Mouse (Mus musculus): ENCODE data around the gene Obscn.

Obscn gene

GRCm38 (mm10) chr11:58977607-58978026, 158.6 kb downstream of the Obscn start:
- in situ Hi-C loops (cut with MboI; ENCODE audit: low pct_unique_long_range_greater_than_20kb in 1 of 2, low sequenced_read_pairs in 2 of 2, unreplicated experiment in 1 of 2): no loop called here

DNA sequence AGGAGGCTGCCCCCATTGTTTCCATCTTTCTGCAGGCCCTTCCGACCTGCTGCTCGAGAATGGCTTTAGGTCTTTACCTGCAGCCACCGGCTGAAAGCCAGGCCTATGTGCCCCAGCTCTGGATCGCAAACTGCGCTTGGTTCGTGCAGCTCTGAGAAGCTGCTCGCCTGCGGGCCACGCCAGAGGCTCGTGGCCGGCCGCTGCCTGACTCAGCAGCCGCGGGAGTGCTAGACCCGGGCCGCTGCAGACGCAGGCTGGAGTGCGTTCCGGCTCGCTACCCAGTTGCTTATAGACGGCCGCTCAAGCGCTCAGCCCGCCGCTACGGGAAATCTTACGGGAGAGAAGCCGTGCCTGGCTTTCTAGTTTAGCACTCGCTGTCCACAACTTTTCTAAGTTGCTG, 159.1 kb downstream of the Obscn start:
- in situ Hi-C loops (cut with MboI; ENCODE audit: low pct_unique_long_range_greater_than_20kb in 1 of 2, low sequenced_read_pairs in 2 of 2, unreplicated experiment in 1 of 2): no loop called here

GRCm38 (mm10) chr11:58974414-58974813, 161.8 kb downstream of the Obscn start:
- in situ Hi-C loops (cut with MboI; ENCODE audit: low pct_unique_long_range_greater_than_20kb in 1 of 2, low sequenced_read_pairs in 2 of 2, unreplicated experiment in 1 of 2): no loop called here

- in situ Hi-C loops (cut with MboI; ENCODE audit: low pct_unique_long_range_greater_than_20kb in 1 of 2, low sequenced_read_pairs in 2 of 2, unreplicated experiment in 1 of 2): no loop called here
These were observed 164.4 kb downstream of the Obscn start for GRCm38 (mm10) chr11:58971796-58972195.

DNA sequence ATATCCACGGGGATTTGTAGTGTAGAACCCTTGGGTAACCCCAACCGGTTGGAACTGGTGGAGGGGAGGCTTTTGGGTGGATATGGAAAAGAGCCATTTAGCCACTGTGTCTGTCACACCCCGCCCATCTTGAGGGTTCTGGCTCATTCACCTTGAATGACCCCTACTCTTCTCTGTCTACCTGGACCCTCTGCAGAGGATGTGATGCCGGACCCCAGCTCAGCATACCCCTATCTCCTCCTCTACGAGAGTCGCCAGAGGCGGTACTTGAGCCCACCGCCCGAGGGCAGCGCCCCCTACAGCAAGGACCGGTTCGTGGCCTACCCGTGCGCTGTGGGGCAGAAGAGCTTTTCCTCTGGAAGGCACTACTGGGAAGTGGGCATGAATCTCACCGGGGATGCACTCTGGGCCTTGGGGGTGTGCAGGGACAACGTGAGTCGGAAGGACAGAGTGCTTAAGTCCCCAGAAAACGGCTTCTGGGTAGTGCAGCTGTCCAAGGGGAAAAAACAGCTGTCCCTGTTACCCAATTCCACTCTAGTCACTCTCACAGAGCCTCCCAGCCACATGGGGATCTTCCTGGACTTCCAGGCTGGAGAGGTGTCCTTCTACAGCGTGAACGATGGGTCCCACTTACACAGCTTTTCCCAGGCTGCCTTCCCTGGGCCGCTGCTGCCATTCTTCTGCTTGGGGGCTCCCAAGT, 165.2 kb downstream of the Obscn start:
- in situ Hi-C loops (cut with MboI; ENCODE audit: low pct_unique_long_range_greater_than_20kb in 1 of 2, low sequenced_read_pairs in 2 of 2, unreplicated experiment in 1 of 2): no loop called here

DNA sequence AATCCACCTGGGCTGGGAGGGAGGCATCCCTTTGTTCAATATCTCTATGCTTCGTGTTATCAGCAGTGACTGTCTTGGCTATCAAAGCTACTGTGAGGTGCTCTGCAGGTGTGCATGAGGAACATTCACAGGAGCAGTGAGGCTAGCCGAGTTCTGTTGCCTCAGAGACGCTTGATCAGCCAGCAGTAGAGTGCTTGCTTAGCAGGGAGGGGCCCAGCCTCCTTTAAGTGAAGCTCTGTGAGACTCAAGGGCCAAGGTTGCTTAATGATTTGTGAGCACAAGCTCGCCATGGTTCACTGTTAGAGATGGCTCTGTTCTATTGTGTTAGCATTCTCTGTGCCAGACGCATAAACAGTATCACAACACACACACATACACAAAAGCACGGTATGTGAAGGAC, 166.5 kb downstream of the Obscn start:
- in situ Hi-C loops (cut with MboI; ENCODE audit: low pct_unique_long_range_greater_than_20kb in 1 of 2, low sequenced_read_pairs in 2 of 2, unreplicated experiment in 1 of 2): no loop called here

DNA sequence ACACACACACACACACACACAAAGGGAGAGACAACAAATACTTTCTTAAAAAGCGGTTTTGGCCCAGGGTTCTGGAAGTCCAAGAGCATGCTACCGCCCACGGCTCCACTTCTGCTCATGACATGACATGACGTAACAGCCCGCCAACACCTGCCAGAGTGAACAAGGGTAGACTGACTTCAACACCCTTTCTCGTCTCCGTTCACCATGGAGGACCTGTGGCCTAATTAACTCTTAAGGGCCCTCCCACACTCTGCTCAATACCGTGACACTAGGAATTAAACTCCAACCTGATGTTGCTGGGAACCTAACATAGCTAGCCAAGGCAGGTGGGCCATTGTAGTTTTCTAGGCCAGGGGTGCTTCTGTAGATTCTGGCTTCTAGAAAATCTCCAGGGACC, 167.2 kb downstream of the Obscn start:
- in situ Hi-C loops (cut with MboI; ENCODE audit: low pct_unique_long_range_greater_than_20kb in 1 of 2, low sequenced_read_pairs in 2 of 2, unreplicated experiment in 1 of 2): no loop called here

DNA sequence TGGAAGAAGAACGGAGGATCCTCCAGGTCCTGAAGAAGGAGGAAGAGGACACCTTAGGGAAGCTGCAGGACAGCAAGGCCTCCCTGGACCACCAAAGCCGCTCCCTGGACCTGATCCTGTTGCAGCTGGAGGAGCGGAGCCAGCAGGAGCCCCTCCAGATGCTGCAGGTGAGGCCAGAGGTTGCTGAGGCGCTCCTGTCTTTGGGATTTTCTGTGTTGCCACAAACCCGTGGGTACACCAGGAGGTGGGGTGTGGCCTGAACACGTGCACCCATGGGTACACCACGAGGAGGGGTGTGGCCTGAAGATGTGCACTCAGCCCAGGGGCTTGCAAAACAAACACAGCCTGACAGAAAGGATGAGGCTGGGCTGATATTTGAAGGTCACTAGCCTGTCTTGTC, 167.7 kb downstream of the Obscn start:
- in situ Hi-C loops (cut with MboI; ENCODE audit: low pct_unique_long_range_greater_than_20kb in 1 of 2, low sequenced_read_pairs in 2 of 2, unreplicated experiment in 1 of 2): no loop called here

DNA sequence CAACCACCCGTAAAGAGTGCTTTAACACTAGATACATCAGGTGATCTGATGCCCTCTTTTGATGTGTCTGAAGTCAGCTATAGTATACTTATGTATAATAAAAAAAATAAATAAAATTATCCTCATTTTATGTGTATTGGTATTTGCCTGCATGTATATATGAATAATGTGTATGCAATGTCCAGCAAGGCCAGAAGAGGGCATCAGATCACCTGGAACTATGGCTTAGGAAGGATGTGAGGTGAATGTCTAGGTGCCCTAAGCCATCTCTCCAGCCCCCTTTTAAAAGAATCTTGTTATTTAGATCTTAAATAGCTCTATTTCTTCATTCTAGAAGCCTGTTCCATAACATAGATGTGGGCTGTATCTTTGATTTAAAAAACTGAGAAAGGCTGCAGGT, 168.9 kb downstream of the Obscn start:
- in situ Hi-C loops (cut with MboI; ENCODE audit: low pct_unique_long_range_greater_than_20kb in 1 of 2, low sequenced_read_pairs in 2 of 2, unreplicated experiment in 1 of 2): no loop called here

- in situ Hi-C loops (cut with MboI; ENCODE audit: low pct_unique_long_range_greater_than_20kb in 1 of 2, low sequenced_read_pairs in 2 of 2, unreplicated experiment in 1 of 2): no loop called here
These were observed 171.0 kb downstream of the Obscn start for GRCm38 (mm10) chr11:58965001-58965760.

GRCm38 (mm10) chr11:58964216-58964615, 172.0 kb downstream of the Obscn start:
- in situ Hi-C loops (cut with MboI; ENCODE audit: low pct_unique_long_range_greater_than_20kb in 1 of 2, low sequenced_read_pairs in 2 of 2, unreplicated experiment in 1 of 2): no loop called here

- in situ Hi-C loops (cut with MboI; ENCODE audit: low pct_unique_long_range_greater_than_20kb in 1 of 2, low sequenced_read_pairs in 2 of 2, unreplicated experiment in 1 of 2): no loop called here
These were observed 172.7 kb downstream of the Obscn start for GRCm38 (mm10) chr11:58963543-58963942.

DNA sequence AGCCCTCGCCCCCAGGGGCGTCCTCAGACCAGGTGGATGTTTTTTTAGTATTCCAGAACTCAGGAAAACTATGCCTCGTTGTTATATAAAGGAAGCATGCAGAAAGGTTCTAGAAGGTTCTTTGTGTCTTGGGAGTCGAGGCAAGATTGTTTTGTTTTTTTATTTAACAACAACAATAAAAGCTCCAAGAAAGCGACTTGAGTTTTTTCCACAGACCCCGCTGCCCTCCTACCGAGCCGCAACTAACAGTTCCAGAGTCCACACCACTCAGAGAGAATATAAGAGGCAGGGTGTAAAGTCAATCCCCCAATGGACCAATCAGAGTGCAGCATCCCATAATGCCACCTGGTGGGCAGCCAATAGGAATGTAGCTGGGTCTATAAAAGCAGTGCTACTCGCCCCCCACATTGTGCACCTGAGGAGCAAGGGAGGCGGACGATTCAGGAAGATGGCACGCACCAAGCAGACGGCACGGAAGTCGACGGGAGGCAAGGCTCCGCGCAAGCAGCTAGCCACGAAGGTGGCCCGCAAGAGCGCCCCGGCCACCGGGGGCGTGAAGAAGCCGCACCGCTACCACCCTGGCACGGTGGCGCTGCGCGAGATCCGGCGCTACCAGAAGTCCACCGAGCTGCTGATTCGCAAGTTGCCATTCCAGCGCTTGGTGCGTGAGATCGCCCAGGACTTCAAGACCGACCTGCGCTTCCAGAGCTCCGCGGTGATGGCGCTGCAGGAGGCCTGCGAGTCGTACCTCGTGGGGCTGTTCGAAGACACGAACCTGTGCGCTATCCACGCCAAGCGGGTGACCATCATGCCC, 174.6 kb downstream of the Obscn start:
- in situ Hi-C loops (cut with MboI; ENCODE audit: low pct_unique_long_range_greater_than_20kb in 1 of 2, low sequenced_read_pairs in 2 of 2, unreplicated experiment in 1 of 2): no loop called here

DNA sequence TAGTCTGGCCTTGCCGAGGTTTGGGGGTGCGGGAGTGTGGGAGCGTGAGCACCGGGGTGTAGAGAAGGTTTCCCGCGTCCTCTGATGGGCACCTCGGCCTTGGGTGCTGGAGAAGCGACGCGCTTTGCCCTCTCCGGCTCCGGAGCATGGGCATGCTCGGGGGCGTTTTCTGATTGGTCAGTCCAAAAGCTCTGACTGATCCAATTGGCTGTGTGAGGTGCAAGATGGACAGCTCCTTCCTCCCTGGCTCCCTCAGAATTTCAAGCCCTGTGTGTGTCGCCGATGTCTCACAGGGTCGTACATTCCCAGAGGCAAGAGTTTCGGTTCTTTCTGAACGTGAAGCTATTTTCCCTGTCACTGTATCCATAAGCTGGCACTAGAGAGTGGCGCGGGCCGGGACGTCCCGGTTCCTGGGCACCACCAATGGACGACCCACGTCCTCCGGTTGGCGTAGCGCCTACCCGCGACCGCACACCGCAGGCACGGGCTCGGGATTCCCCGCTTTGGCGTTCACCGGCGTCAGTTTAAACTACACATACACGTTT, 176.2 kb downstream of the Obscn start:
- in situ Hi-C loops (cut with MboI; ENCODE audit: low pct_unique_long_range_greater_than_20kb in 1 of 2, low sequenced_read_pairs in 2 of 2, unreplicated experiment in 1 of 2): no loop called here

DNA sequence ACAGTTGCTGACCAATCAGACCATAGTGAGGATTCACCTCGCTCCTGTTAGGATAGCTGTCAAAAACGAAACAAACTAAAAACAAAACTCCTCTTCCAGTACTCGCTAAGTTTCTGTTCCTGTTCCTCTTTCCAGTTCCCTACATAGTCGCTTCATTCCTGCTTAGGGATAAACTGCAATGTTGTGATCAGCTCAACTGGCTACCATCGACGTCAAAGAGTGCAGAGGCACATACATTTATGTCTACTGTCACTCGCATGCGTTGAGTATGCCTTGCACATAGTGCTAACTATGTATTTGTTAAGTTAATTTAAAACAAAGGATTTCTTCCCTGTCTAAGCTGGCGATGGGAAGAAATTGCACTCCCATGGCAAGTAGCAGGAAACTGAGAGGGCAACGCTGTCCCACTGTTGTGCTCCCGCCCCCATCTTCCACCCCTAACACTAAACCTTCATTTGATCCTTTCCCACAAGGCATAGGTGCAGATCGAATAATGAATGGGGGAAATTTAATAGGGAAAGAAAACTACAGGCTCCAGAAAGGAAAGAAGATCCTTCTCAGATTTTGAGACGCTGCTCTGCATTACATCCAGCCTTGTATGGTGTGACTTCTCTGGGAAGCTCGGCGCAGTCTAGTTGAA, 176.9 kb downstream of the Obscn start:
- in situ Hi-C loops (cut with MboI; ENCODE audit: low pct_unique_long_range_greater_than_20kb in 1 of 2, low sequenced_read_pairs in 2 of 2, unreplicated experiment in 1 of 2): no loop called here

- in situ Hi-C loops (cut with MboI; ENCODE audit: low pct_unique_long_range_greater_than_20kb in 1 of 2, low sequenced_read_pairs in 2 of 2, unreplicated experiment in 1 of 2): no loop called here
These were observed 177.7 kb downstream of the Obscn start for GRCm38 (mm10) chr11:58958536-58958935.

DNA sequence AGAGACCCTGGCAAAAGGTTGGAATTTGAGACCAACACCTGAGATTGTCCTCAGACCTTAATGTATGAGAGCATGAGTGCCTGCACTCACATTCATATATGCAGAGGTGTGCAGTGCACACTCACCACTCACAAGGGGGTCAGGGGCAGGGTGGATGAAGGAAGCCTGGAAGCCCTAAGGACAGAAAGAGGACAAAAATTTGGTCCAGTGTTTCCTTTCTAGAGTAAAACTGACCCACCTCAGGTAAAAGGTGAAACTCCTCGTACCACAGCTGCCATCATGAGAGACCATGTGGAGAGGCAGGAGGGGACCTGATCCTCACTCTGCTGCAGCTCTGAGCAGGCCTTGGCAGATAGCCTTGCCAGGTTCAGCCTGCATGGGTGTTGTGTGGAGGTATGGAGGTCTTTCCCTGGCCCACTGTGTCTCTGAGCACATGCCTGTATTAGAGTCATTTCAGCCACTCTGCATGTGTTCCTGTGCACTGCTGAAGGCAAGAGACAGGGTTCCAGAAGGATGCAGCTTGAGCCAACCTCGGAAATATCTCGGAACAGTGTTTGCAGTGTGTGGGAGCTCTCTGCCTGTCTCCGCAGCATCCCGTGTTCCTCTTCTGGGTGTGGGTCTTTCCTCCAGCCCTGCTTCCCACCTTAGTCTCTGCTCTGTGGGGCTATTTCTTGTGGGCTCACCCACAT, 178.8 kb downstream of the Obscn start:
- in situ Hi-C loops (cut with MboI; ENCODE audit: low pct_unique_long_range_greater_than_20kb in 1 of 2, low sequenced_read_pairs in 2 of 2, unreplicated experiment in 1 of 2): no loop called here

DNA sequence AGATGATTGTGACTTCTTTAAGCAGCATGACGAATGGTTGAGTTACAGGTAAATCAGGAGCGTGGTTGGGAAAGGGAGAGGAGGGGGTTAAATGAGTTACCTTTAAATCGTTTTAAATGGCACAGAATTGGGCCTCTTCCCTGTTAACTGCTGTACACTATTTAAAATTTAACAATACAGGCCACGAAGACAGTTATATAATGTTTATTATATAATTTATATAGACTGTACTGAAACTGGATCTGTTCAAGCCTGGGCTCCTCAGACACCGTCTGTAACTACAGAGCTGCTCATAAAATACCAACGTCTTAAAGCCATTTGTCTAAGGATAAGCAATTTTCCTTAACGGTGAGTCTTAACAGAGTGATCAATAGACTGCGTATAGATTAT, 180.3 kb downstream of the Obscn start:
- in situ Hi-C loops (cut with MboI; ENCODE audit: low pct_unique_long_range_greater_than_20kb in 1 of 2, low sequenced_read_pairs in 2 of 2, unreplicated experiment in 1 of 2): no loop called here

Measured in mouse embryonic stem cell (cell line).